9 mouse cellular contexts compared by ENCODE assay signal in genomic region chr2:147256696-147257095, GRCm38 (mm10).
A peak's percentile ranks its signal among the peaks of the same experiment; 100 is the strongest.
DNase-seq lines count a peak whose midpoint lies in the region; ATAC-seq and TF ChIP-seq lines count a peak whose summit lies in the region.
"Had no signal": no experiment of that assay in that cellular context is flagged by ENCODE, and none has a peak within 500 bp of the region (broad histone marks: within the 10 kb centered on the region; RNA-seq: fewer than 3 reads in every experiment).

No protein-coding gene starts in this region.

- intact Hi-C loops in heart, postnatal 25 days (cut with DNase I) = loop anchor here (5.0 kb wide), 2 partner anchors 299 to 624 kb away; no protein-coding TSS in a partner anchor
- intact Hi-C loops in left cerebral cortex, adult 2 months (cut with DNase I) = loop anchor here (5.0 kb wide), 2 partner anchors 299 to 624 kb away; no protein-coding TSS in a partner anchor

- no peaks in the 10 kb centered on the region for H3K36me3 ChIP-seq in heart, postnatal 0 days (replicated peaks; ENCODE audit: control insufficient read depth, insufficient read depth, low read length)
- no peaks in the 10 kb centered on the region for H3K36me3 ChIP-seq in embryonic facial prominence, embryonic 10.5 days (replicated peaks)
- H3K36me3 ChIP-seq: embryonic facial prominence, embryonic 12.5 days had no signal

- no peaks in the 10 kb centered on the region for H3K4me1 ChIP-seq in heart, postnatal 0 days (ENCODE audit: control insufficient read depth, insufficient read depth)
- H3K4me1 ChIP-seq in embryonic facial prominence, embryonic 10.5 days = no peaks in the 10 kb centered on the region
- H3K4me1 ChIP-seq: embryonic facial prominence, embryonic 12.5 days had no signal

- 0 out of 2 replicates have a peak, but pooled peaks cover 4% of the 10 kb centered on the region for H3K27me3 ChIP-seq in heart, postnatal 0 days (ENCODE audit: control insufficient read depth, insufficient read depth, low read length)
- peaks cover 10% of the 10 kb centered on the region; the same call in 1 of the 2 replicates for H3K27me3 ChIP-seq in embryonic facial prominence, embryonic 10.5 days (replicated peaks; ENCODE audit: low read depth, poor library complexity, severe bottlenecking)
- H3K27me3 ChIP-seq: embryonic facial prominence, embryonic 12.5 days had no signal

- ATAC-seq in heart, postnatal 0 days (ENCODE audit: insufficient read depth, low read depth) = no peak

- no peak overlapping the region for H3K4me2 ChIP-seq in heart, postnatal 0 days (ENCODE audit: low read depth, low read length)
- H3K4me2 ChIP-seq: embryonic facial prominence, embryonic 12.5 days had no signal

- no peak for TF ChIP-seq EP300 in heart, postnatal 0 days (IDR thresholded peaks at IDR 0.05; ENCODE audit: low read depth)

- H3K9me3 ChIP-seq in heart, postnatal 0 days (replicated peaks; ENCODE audit: control insufficient read depth, low read length) = no peaks in the 10 kb centered on the region
- H3K9me3 ChIP-seq in embryonic facial prominence, embryonic 10.5 days = no peaks in the 10 kb centered on the region
- H3K9me3 ChIP-seq: embryonic facial prominence, embryonic 12.5 days had no signal

- peak; percentile 72 for TF ChIP-seq CTCF in heart, postnatal 0 days (IDR thresholded peaks at IDR 0.05; ENCODE audit: low read depth)
- peak; percentile 77 for TF ChIP-seq CTCF in left cerebral cortex, adult 2 months (IDR thresholded peaks at IDR 0.05)

- H3K4me3 ChIP-seq in heart, postnatal 0 days (ENCODE audit: low read depth, low read length) = no peak overlapping the region
- no peak overlapping the region for H3K4me3 ChIP-seq in embryonic facial prominence, embryonic 10.5 days
- H3K4me3 ChIP-seq in left cerebral cortex, adult 2 months = no peak overlapping the region
- H3K4me3 ChIP-seq: embryonic facial prominence, embryonic 12.5 days had no signal

- no peak overlapping the region for H3K9ac ChIP-seq in heart, postnatal 0 days (replicated peaks; ENCODE audit: low read depth, low read length)
- H3K9ac ChIP-seq: embryonic facial prominence, embryonic 12.5 days had no signal

- H3K27ac ChIP-seq in heart, postnatal 0 days (ENCODE audit: low read depth) = no peak overlapping the region
- no peak overlapping the region for H3K27ac ChIP-seq in embryonic facial prominence, embryonic 10.5 days (replicated peaks)
- H3K27ac ChIP-seq in left cerebral cortex, adult 2 months = no peak overlapping the region
- H3K27ac ChIP-seq: embryonic facial prominence, embryonic 12.5 days had no signal

- 21% methylated on average over 6 of the region's 6 CpGs for WGBS in heart, postnatal 0 days
- 17% methylated on average over 6 of the region's 6 CpGs for WGBS in embryonic facial prominence, embryonic 10.5 days

- DNase-seq in heart, postnatal 0 days (ENCODE audit: low spot score) = peak; percentile 22
- DNase-seq in heart, postnatal 25 days (ENCODE audit: low spot score) = no peak
- DNase-seq in adrenal gland, postnatal 14 days = peak; percentile 79
- peak; percentile 81 for DNase-seq in embryonic facial prominence, embryonic 10.5 days (ENCODE audit: low spot score)
- DNase-seq in induced T-regulatory cell, adult 2 months (ENCODE audit: low read depth) = peak; percentile 58
- DNase-seq in left cerebral cortex, adult 2 months (ENCODE audit: extremely low spot score in 1 of 2, low spot score in 2 of 2) = peak; percentile 35 to 58
- DNase-seq in mesoderm, embryonic 11.5 days (ENCODE audit: low read depth, low spot score) = peak; percentile 79
- DNase-seq in testis, postnatal 10 days (ENCODE audit: low spot score) = peak; percentile 82
